Mouse (Mus musculus) thymus, adult 2 months (tissue): Measurements from ENCODE around the gene Zfp941.

Source experiments
- CTCF ChIP-seq: fragments of 200-500 bp; IDR thresholded peaks from 2 replicates; pipeline ENCODE4 v1.5.1; 2012; ENCODE audit warnings: mild to moderate bottlenecking, control low read depth, low read length, moderate library complexity, borderline replicate concordance; ENCODE audit not compliant: control insufficient read depth, poor library complexity, insufficient read depth; ENCODE audit errors: extremely low read depth
- POLR2A ChIP-seq: fragments of 200-500 bp; IDR thresholded peaks from 2 replicates; pipeline ENCODE4 v1.6.1; 2012; ENCODE audit warnings: mild to moderate bottlenecking, low read length, control low read depth, moderate library complexity; ENCODE audit not compliant: control insufficient read depth, poor library complexity, insufficient read depth; ENCODE audit errors: extremely low read depth

DNA sequence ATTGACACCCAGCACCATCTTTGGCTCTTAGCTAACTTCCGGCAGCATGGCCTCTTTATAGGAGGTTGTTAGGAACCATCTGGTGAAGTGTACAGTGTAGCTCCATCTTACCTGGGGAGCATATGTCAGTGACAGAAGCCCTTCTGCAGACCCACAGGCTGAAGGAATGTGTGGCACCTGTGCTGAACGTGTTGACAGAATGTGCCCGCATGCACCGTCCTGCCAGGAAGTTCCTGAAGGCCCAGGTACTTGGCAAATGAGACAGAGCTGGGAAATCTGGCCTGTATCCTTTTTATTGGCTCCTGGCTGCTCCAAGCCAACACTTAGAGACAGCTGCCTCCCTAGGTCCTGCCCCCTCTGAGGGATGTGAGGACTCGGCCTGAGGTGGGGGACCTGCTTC, 38.8 kb upstream of the Zfp941 start:
- TF ChIP-seq POLR2A (no peak), CTCF (no peak)
